Mouse (Mus musculus): ENCODE results near the gene Plekhn1.

GRCm38 (mm10) chr4:156227752-156228392 lies 6.8 kb downstream of the Plekhn1 start:
- no peak for TF ChIP-seq POLR2A (IDR thresholded peaks at IDR 0.05; ENCODE audit: insufficient read depth, low read depth, low read length)
- TF ChIP-seq CTCF (IDR thresholded peaks at IDR 0.05; ENCODE audit: insufficient read depth, low read depth, low read length) = no peak

All from olfactory bulb, adult 2 months (tissue).